Mouse (Mus musculus): Measurements from ENCODE around the gene Olfr370. TPM values are rescaled to one million over a fixed set of nuclear protein-coding genes. Genes with fewer than 3 reads are reported as not detected.

Gene Olfr370
- total RNA-seq, 2 experiments from 2014 or later, result not detected

DNA sequence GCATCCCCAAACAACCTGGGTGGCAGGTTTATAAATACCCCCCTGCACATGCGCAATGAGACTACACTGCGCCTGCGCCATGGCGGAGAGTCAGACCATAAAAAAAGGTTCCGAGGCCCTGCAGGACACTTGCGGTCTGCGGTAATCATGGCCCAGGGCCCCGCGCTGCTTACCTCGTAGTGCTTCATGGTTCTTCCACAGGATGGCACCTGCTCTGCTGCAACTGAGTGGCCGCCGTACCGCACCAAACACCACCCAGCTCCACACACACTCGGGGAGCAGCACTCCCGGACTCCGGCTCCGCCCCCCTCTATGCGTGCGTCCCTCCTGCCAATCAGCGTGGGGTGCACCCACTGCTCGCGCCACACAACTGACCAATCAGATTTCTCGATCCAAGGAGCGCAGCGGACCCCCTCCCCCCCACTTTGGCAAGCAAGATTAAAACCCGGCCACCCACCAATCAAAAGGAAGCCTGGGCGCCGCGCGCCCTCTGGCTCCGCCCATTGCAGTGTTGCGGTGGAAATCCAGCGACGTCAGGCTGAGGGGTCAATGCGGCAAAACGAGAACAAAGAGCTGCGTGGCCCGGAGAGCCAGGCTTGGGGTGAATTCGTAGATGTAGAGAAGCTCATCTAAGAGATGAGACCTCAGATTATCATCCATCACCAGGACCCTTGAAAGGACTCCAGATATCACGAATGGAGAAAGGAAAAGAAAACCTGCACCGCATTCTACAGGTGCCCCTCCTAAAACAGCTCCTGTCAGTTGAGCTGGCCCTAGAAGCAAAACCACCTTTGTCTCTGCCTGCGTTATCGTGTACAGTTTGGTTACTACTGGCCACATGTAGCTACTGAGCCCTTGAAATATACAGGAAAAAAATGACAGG is 58.8 kb downstream of the Olfr370 start:
- peak; percentile 95 to 97 for DNase-seq (ENCODE audit: low spot score in 2 of 2)
- Histone ChIP-seq H3K4me3 (peak overlapping the region; percentile 87), H3K27ac (peak overlapping the region; percentile 98)
- no peak for TF ChIP-seq CTCF (conservative IDR thresholded peaks at IDR 0.05)

Other genes starting within 250 kb of the Olfr370 start
- gene Ucp1, start 245.4 kb upstream of the Olfr370 start, total RNA-seq (2021), result not detected
- gene Elmod2, start 203.3 kb upstream of the Olfr370 start, total RNA-seq (2021), result 10 to 100 TPM; 14.7 to 16.6 TPM
- not detected for gene Mgat4d, start 187.3 kb upstream of the Olfr370 start, total RNA-seq (2021)
- 1 to 10 TPM; 7.8 to 8.3 TPM for gene Clgn, start 145.9 kb upstream of the Olfr370 start, total RNA-seq (2021)
- 100 to 1,000 TPM; 211 to 218 TPM for gene Scoc, start 77.4 kb upstream of the Olfr370 start, total RNA-seq (2021)
- 100 to 1,000 TPM; 154 to 156 TPM for gene Ndufb7, start 30.9 kb downstream of the Olfr370 start, total RNA-seq (2021)
- gene Tecr, start 72.2 kb downstream of the Olfr370 start, total RNA-seq (2021), result 100 to 1,000 TPM; 503 to 542 TPM
- 10 to 100 TPM; 36.5 to 37.6 TPM for gene Dnajb1, start 72.4 kb downstream of the Olfr370 start, total RNA-seq (2021)
- 10 to 100 TPM; 52.8 to 55.4 TPM for gene Gipc1, start 116.9 kb downstream of the Olfr370 start, total RNA-seq (2021)
- under 1 TPM; 0.42 to 0.84 TPM for gene Ptger1, start 130.9 kb downstream of the Olfr370 start, total RNA-seq (2021)
- 10 to 100 TPM; 47.9 to 56.8 TPM for gene Pkn1, start 163.4 kb downstream of the Olfr370 start, total RNA-seq (2021)
- 10 to 100 TPM; 17.9 to 20.4 TPM for gene Ddx39, start 179.4 kb downstream of the Olfr370 start, total RNA-seq (2021)
- gene Adgre5, start 205.5 kb downstream of the Olfr370 start, total RNA-seq (2021), result 10 to 100 TPM in 1 of 2 experiments, 1 to 10 TPM in 1; 8.1 to 12.4 TPM